Mouse (Mus musculus) spleen, adult 2 months (tissue): ENCODE data around the gene Ak9. TPM values are rescaled to one million over a fixed set of nuclear protein-coding genes. Genes with fewer than 3 reads are reported as not detected.
A peak's percentile ranks its signal among the peaks of the same experiment; 100 is the strongest.

Experiments used
- DNase-seq, 2 experiments: peaks; one replicate each; pipeline versions ENCODE4 v3.0.0 to v3.0.0-alpha.2; 2012 to 2021; ENCODE audit warnings: low spot score in 2 of 2, low read depth in 1 of 2
- H3K27ac ChIP-seq: fragments of 200-500 bp; 2 replicates; pipeline ENCODE4 v1.5.1; 2012; ENCODE audit warnings: low read length, inconsistent platforms; ENCODE audit not compliant: insufficient read depth
- H3K27me3 ChIP-seq: fragments of 200-500 bp; 2 replicates; pipeline ENCODE4 v1.6.1; 2012; ENCODE audit warnings: mild to moderate bottlenecking, moderate library complexity, low read length, inconsistent platforms; ENCODE audit not compliant: control insufficient read depth, insufficient read depth
- H3K36me3 ChIP-seq: fragments of 200-500 bp; 2 replicates; pipeline ENCODE4 v1.6.1; 2012; ENCODE audit warnings: mild to moderate bottlenecking, low read length, inconsistent platforms; ENCODE audit not compliant: control insufficient read depth, insufficient read depth
- H3K4me1 ChIP-seq: fragments of 200-500 bp; 2 replicates; pipeline ENCODE4 v1.6.1; 2011; ENCODE audit warnings: inconsistent platforms; ENCODE audit not compliant: control insufficient read depth, insufficient read depth, insufficient read length
- H3K4me3 ChIP-seq: fragments of 200-500 bp; 2 replicates; pipeline ENCODE4 v1.5.1; 2011; ENCODE audit warnings: mild to moderate bottlenecking, inconsistent platforms; ENCODE audit not compliant: insufficient read depth, insufficient read length; ENCODE audit errors: extremely low read depth
- CTCF ChIP-seq: fragments of 200-500 bp; IDR thresholded peaks from 2 replicates; pipeline ENCODE4 v1.5.1; 2011; ENCODE audit warnings: mild to moderate bottlenecking, inconsistent platforms; ENCODE audit not compliant: insufficient read depth, insufficient read length, insufficient replicate concordance; ENCODE audit errors: extremely low read depth
- POLR2A ChIP-seq: fragments of 200-500 bp; IDR thresholded peaks from 2 replicates; pipeline ENCODE4 v1.6.1; 2011; ENCODE audit warnings: low read depth, low read length, inconsistent platforms
- WGBS: fragments of 180-500 bp; shearing (Covaris S2); methylation state at CpG from one replicate; pipeline ENCODE4 v1.1.7; 2018; 5-methylcytosine and 5-hydroxymethylcytosine counted together
- polyA plus RNA-seq: library from polyadenylated mRNA; depleted of rRNA; stranded (reverse); fragments of >200 nt; gene quantifications from 2 replicates; pipeline ENCODE4 v1.2.3, GENCODE M21; 2012

The Ak9 gene
- polyA plus RNA-seq, 1 experiment, result not detected

- Histone ChIP-seq H3K27me3 (no peaks in the 10 kb centered on the region), H3K27ac (no peak overlapping the region), H3K36me3 (no peaks in the 10 kb centered on the region), H3K4me3 (no peak overlapping the region), H3K4me1 (no peaks in the 10 kb centered on the region; the same call in 1 of the 2 replicates)
- WGBS, result 66% methylated on average over 7 of the region's 7 CpGs
- no peak for DNase-seq
- TF ChIP-seq POLR2A (no peak), CTCF (no peak)
Observed at GRCm38 (mm10) chr10:41293019-41293418, 10.8 kb upstream of the Ak9 start.

DNA sequence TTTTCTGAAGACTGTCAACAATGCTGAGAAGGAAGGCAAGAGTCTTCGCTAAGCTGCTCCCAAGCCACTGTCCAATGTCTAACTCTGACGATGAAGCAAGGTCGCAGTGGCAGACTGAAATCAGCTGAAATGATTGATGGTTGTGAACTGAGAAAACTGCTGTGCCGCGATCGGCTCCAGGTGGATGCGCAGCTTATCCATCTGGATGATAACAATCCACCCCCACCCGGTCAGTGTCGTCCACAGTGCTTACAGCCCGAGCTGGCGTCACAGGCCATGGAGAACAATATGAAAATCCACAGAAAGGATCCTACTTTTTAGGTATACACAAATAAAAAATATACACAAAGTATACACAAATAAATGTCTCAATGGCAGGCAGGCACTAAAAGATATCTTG, 9.0 kb upstream of the Ak9 start:
- H3K4me3 ChIP-seq, result no peak overlapping the region
- 94% methylated on average over 11 of the region's 11 CpGs for WGBS
- H3K27ac ChIP-seq, result no peak overlapping the region
- H3K36me3 ChIP-seq, result no peaks in the 10 kb centered on the region
- no peaks in the 10 kb centered on the region; the same call in 1 of the 2 replicates for H3K4me1 ChIP-seq
- no peaks in the 10 kb centered on the region for H3K27me3 ChIP-seq
- DNase-seq, result no peak
- TF ChIP-seq POLR2A (no peak), CTCF (no peak)

DNA sequence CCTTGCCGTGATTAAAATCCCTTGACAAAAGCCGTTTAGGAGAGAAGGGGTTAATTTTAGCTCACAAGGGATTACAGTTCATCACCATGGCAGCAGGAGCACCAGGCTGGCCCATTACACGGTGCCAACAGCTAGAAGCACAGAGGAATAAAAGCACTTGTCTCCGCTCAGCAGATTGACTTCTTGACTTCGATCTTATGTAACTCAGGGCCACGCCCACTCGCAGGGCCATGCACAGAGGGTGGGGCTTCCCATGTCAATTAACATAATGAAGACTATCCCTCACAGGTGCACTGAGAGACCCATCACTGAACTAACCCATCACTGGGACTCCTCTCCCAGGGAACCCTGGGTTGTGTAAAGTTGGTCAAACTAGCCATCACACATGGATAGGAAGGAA, 8.6 kb upstream of the Ak9 start:
- Histone ChIP-seq H3K27me3 (no peaks in the 10 kb centered on the region), H3K36me3 (no peaks in the 10 kb centered on the region), H3K27ac (no peak overlapping the region), H3K4me1 (no peaks in the 10 kb centered on the region; the same call in 1 of the 2 replicates), H3K4me3 (no peak overlapping the region)
- WGBS, result 60% methylated on average over 7 of the region's 7 CpGs
- no peak for TF ChIP-seq POLR2A
- no peak for TF ChIP-seq CTCF
- no peak for DNase-seq

DNA sequence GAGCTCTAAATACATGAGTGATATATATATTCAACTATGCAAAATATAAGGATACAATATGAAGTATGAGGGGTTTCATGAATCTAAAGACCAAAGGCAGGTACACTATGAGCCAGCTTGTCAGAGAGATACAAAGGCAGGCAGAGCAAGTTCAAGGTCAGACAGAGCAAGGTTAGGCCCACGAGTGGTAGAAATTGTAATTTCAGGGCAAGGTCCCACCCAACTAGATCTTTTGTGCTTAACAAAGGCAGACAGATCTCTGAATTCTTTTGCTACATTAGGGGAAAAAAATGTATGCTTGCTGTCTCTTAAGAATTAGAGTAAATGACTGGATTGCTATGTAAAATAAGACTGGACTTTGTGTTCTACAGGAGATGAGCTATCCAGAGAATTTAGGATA, 3.6 kb upstream of the Ak9 start:
- H3K4me3 ChIP-seq, result no peak overlapping the region
- H3K4me1 ChIP-seq, result no peaks in the 10 kb centered on the region
- no peaks in the 10 kb centered on the region for H3K36me3 ChIP-seq
- 59% methylated on average over 1 of the region's 1 CpGs for WGBS
- no peak overlapping the region for H3K27ac ChIP-seq
- DNase-seq, result no peak
- no peaks in the 10 kb centered on the region for H3K27me3 ChIP-seq
- TF ChIP-seq POLR2A (no peak), CTCF (no peak)

GRCm38 (mm10) chr10:41302689-41303431, 920 bp upstream of the Ak9 start, which contains the start of gene Fig4:
Gene Fig4, minus strand, starts transcription at chr10:41303260.
- H3K4me3 ChIP-seq, result peak within 1 kb of the TSS; percentile 88
- WGBS, result 1% methylated on average over 38 of the region's 38 CpGs
- TF ChIP-seq CTCF (no peak), POLR2A (0 out of 2 replicates have a peak, but pooled peaks have one; percentile 42)
- H3K27me3 ChIP-seq, result no peaks in the 10 kb centered on the region
- H3K27ac ChIP-seq, result peak within 1 kb of the TSS; percentile 78
- peak; percentile 83 for DNase-seq
- no peaks in the 10 kb centered on the region for H3K36me3 ChIP-seq
- 0 out of 2 replicates have a peak, but pooled peaks cover 3% of the 10 kb centered on the region for H3K4me1 ChIP-seq

DNA sequence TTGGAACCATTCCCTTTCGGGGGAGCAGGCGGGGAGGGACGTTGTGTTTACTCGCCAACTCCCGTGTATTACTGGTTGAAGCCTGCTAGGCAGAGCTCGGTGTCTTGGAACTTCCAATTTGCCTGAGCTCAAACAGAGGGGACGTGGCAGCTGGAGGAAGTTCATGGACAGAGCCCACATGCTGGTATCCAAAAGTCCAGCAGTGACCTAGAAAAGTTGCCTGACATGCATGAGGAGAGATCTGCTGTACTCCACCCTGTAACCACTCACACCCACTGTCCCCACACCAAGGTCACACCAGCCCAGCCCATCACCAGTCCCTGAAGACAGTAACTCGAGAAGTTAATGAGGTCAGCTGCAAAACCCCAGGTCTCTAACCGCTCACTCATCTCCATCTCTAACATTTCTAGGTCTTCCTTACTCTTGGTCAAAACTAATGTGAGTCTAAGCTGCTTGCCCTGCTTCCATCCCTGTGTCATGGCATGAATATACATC, 1.2 kb downstream of the Ak9 start:
- no peaks in the 10 kb centered on the region for H3K27me3 ChIP-seq
- H3K4me3 ChIP-seq, result no peak overlapping the region
- H3K27ac ChIP-seq, result no peak overlapping the region
- 79% methylated on average over 9 of the region's 9 CpGs for WGBS
- no peak for DNase-seq
- 0 out of 2 replicates have a peak, but pooled peaks cover 3% of the 10 kb centered on the region for H3K4me1 ChIP-seq
- TF ChIP-seq CTCF, result no peak
- TF ChIP-seq POLR2A, result no peak
- no peaks in the 10 kb centered on the region for H3K36me3 ChIP-seq

- H3K27ac ChIP-seq, result no peak overlapping the region
- TF ChIP-seq POLR2A (no peak), CTCF (no peak)
- no peak for DNase-seq
- 76% methylated on average over 4 of the region's 4 CpGs for WGBS
- H3K4me3 ChIP-seq, result no peak overlapping the region
- no peaks in the 10 kb centered on the region for H3K36me3 ChIP-seq
- H3K4me1 ChIP-seq, result 0 out of 2 replicates have a peak, but pooled peaks cover 3% of the 10 kb centered on the region
- no peaks in the 10 kb centered on the region for H3K27me3 ChIP-seq
Observed at GRCm38 (mm10) chr10:41308205-41308604, 4.4 kb downstream of the Ak9 start.
